Mouse (Mus musculus) embryonic stem cell, embryonic (primary cell): Measurements from ENCODE around the gene Ccs.

ENCODE experiments used
- CTCF ChIA-PET, 4 experiments: fragments of 300-600 bp in 2 of 4; fragments of 350-600 bp in 2 of 4; sonication (Branson Sonifier 250); formaldehyde crosslinking; loops; one replicate each; lab custom pipeline; 2022; ENCODE audit warnings: inconsistent platforms in 2 of 4; lab: Charles Lee
- POLR2A ChIA-PET, 4 experiments: fragments of 300-600 bp in 2 of 4; fragments of 350-600 bp in 2 of 4; sonication (Branson Sonifier 250); formaldehyde crosslinking; loops; one replicate each; lab custom pipeline; 2022; ENCODE audit warnings: antibody characterized with exemption in 4 of 4, inconsistent platforms in 1 of 4; lab: Charles Lee

The Ccs gene

GRCm38 (mm10) chr19:4812334-4812949 is 26.7 kb downstream of the Ccs start:
- ChIA-PET POLR2A (interaction anchor here (0.5 to 24.6 kb wide), 128 partner anchors 8 to 1034 kb away, joined by 3 to 1124 read pairs (median 5); partner anchors contain the start of genes Rbm4 (in 4 of the 4), Bbs1 (in 3 of the 4), Ccdc87 (in 3 of the 4) and Ccs (in 3 of the 4)), CTCF (interaction anchor here (0.5 to 3.1 kb wide), 72 partner anchors 10 to 676 kb away, joined by 3 to 73 read pairs (median 4); partner anchors contain the start of genes Ccdc87 (in 4 of the 4), Ccs (in 4 of the 4), Bbs1 (in 3 of the 4) and Rbm4b (in 2 of the 4))

- CTCF ChIA-PET = interaction anchor here (0.6 to 3.1 kb wide), 22 partner anchors 11 to 302 kb away, joined by 3 to 73 read pairs (median 5); partner anchors contain the start of genes Bbs1 (in 1 of the 4), Ccdc87 (in 1 of the 4), Ccs (in 1 of the 4) and Pcx (in 1 of the 4)
- POLR2A ChIA-PET = interaction anchor here (0.5 to 24.6 kb wide), 116 partner anchors 8 to 1034 kb away, joined by 3 to 1124 read pairs (median 5); partner anchors contain the start of genes Rbm4 (in 4 of the 4), Bbs1 (in 3 of the 4), Ccdc87 (in 3 of the 4) and Ccs (in 3 of the 4)
These were observed 27.3 kb downstream of the Ccs start for GRCm38 (mm10) chr19:4811909-4812242.

GRCm38 (mm10) chr19:4811063-4811908 is 27.8 kb downstream of the Ccs start, which contains the start of the genes Gm21992 and Rbm14:
TSS of gene Gm21992 (minus strand) at chr19:4811612.
TSS of gene Rbm14 (minus strand) at chr19:4811634.
- POLR2A ChIA-PET = interaction anchor here (0.5 to 24.6 kb wide), 119 partner anchors 9 to 1035 kb away, joined by 3 to 1124 read pairs (median 5); partner anchors contain the start of genes Rbm4 (in 4 of the 4), Bbs1 (in 3 of the 4), Ccdc87 (in 3 of the 4) and Ccs (in 3 of the 4)

GRCm38 (mm10) chr19:4810746-4811062 is 28.4 kb downstream of the Ccs start:
- POLR2A ChIA-PET = interaction anchor here (0.5 to 24.6 kb wide), 80 partner anchors 11 to 680 kb away, joined by 3 to 1124 read pairs (median 8); partner anchors contain the start of genes Rbm4 (in 4 of the 4), Ccdc87 (in 3 of the 4), Ccs (in 3 of the 4) and Actn3 (in 2 of the 4)
- CTCF ChIA-PET = interaction anchor here in 3 of 4 experiments (0.5 to 3.1 kb wide), 7 partner anchors 10 to 67 kb away, joined by 3 to 73 read pairs (median 5); no protein-coding TSS in a partner anchor

More at GRCm38 (mm10) chr19:4811063-4811908, 27.8 kb downstream of the Ccs start, which contains the start of the genes Gm21992 and Rbm14:
- CTCF ChIA-PET = interaction anchor here (0.6 to 3.1 kb wide), 19 partner anchors 10 to 301 kb away, joined by 3 to 73 read pairs (median 8); partner anchors contain the start of genes Bbs1 (in 1 of the 4), Ccdc87 (in 1 of the 4), Ccs (in 1 of the 4) and Pcx (in 1 of the 4)

GRCm38 (mm10) chr19:4810309-4810708 is 28.8 kb downstream of the Ccs start:
- CTCF ChIA-PET = interaction anchor here in 2 of 4 experiments (0.5 to 1.0 kb wide), 3 partner anchors 37 to 53 kb away, joined by 3 read pairs; no protein-coding TSS in a partner anchor
- POLR2A ChIA-PET = interaction anchor here (0.6 to 24.6 kb wide), 58 partner anchors 12 to 1033 kb away, joined by 3 to 1124 read pairs (median 4); partner anchors contain the start of genes Rbm4 (in 4 of the 4), Ccdc87 (in 3 of the 4), Ccs (in 3 of the 4) and Bbs1 (in 2 of the 4)

- ChIA-PET POLR2A (interaction anchor here (0.5 to 28.5 kb wide), 43 partner anchors 1 to 1282 kb away, joined by 3 to 1124 read pairs (median 5); partner anchors contain the start of genes Rbm4 (in 4 of the 4), Gm21992 (in 3 of the 4), Rbm14 (in 3 of the 4) and Ccdc87 (in 1 of the 4)), CTCF (interaction anchor here in 2 of 4 experiments (0.6 to 4.9 kb wide), 3 partner anchors 9 to 121 kb away, joined by 3 to 23 read pairs (median 4); partner anchors contain the start of genes Gm21992 (in 1 of the 2) and Rbm14 (in 1 of the 2))
These were observed 35.8 kb downstream of the Ccs start for GRCm38 (mm10) chr19:4803283-4803682.

- ChIA-PET CTCF (interaction anchor here in 2 of 4 experiments (0.6 to 4.9 kb wide), 3 partner anchors 9 to 121 kb away, joined by 3 to 23 read pairs (median 4); partner anchors contain the start of genes Gm21992 (in 1 of the 2) and Rbm14 (in 1 of the 2)), POLR2A (interaction anchor here (0.7 to 28.5 kb wide), 41 partner anchors 1 to 1282 kb away, joined by 3 to 1124 read pairs (median 5); partner anchors contain the start of genes Rbm4 (in 4 of the 4), Gm21992 (in 3 of the 4), Rbm14 (in 3 of the 4) and Ccdc87 (in 1 of the 4))
These were observed 36.4 kb downstream of the Ccs start for GRCm38 (mm10) chr19:4802691-4803091.

GRCm38 (mm10) chr19:4799083-4799482 is 40.0 kb downstream of the Ccs start:
- ChIA-PET POLR2A (interaction anchor here (0.9 to 28.5 kb wide), 13 partner anchors 3 to 289 kb away, joined by 3 to 1124 read pairs (median 3); partner anchors contain the start of genes Gm21992 (in 3 of the 4), Rbm14 (in 3 of the 4), Pcx (in 1 of the 4) and Rbm4 (in 1 of the 4)), CTCF (interaction anchor here in 2 of 4 experiments (0.6 to 4.9 kb wide), 2 partner anchors 13 to 14 kb away, joined by 3 to 23 read pairs; partner anchors contain the start of genes Gm21992 (in 1 of the 2) and Rbm14 (in 1 of the 2))

GRCm38 (mm10) chr19:4797846-4798245 is 41.3 kb downstream of the Ccs start:
- ChIA-PET POLR2A (interaction anchor here (0.6 to 28.5 kb wide), 13 partner anchors 4 to 606 kb away, joined by 3 to 1124 read pairs (median 5); partner anchors contain the start of genes Gm21992 (in 3 of the 4), Rbm14 (in 3 of the 4), Ppp1ca (in 1 of the 4) and Rbm4 (in 1 of the 4)), CTCF (interaction anchor here in 2 of 4 experiments (0.7 to 0.9 kb wide), 2 partner anchors 15 to 1471 kb away, joined by 3 read pairs; no protein-coding TSS in a partner anchor)

- CTCF ChIA-PET = no interaction called here
- POLR2A ChIA-PET = interaction anchor here in 3 of 4 experiments (1.4 to 28.5 kb wide), 10 partner anchors 6 to 228 kb away, joined by 3 to 1124 read pairs (median 70); partner anchors contain the start of genes Gm21992 (in 3 of the 3), Rbm14 (in 3 of the 3), Rbm4 (in 1 of the 3) and Slc29a2 (in 1 of the 3)
These were observed 43.2 kb downstream of the Ccs start for GRCm38 (mm10) chr19:4795929-4796328.

- POLR2A ChIA-PET = interaction anchor here (0.6 to 28.5 kb wide), 69 partner anchors 4 to 461 kb away, joined by 3 to 1124 read pairs (median 4); partner anchors contain the start of genes Rbm14 (in 4 of the 4), Dpp3 (in 3 of the 4), Gm21992 (in 3 of the 4) and Ccdc87 (in 2 of the 4)
- CTCF ChIA-PET = interaction anchor here in 2 of 4 experiments (0.6 to 1.5 kb wide), 4 partner anchors 19 to 256 kb away, joined by 3 to 17 read pairs (median 4); partner anchors contain the start of genes Gm21992 (in 1 of the 2), Rbm14 (in 1 of the 2) and Rin1 (in 1 of the 2)
These were observed 45.2 kb downstream of the Ccs start, which contains the start of gene Rbm4 for GRCm38 (mm10) chr19:4793831-4794422. TSS of gene Rbm4 (minus strand) at chr19:4793901.

- POLR2A ChIA-PET = interaction anchor here (0.6 to 28.5 kb wide), 64 partner anchors 3 to 761 kb away, joined by 3 to 1124 read pairs (median 5); partner anchors contain the start of genes Rbm14 (in 4 of the 4), Gm21992 (in 3 of the 4), Ccdc87 (in 2 of the 4) and Ccs (in 2 of the 4)
- CTCF ChIA-PET = interaction anchor here in 2 of 4 experiments (0.5 to 1.5 kb wide), 5 partner anchors 10 to 1176 kb away, joined by 3 to 17 read pairs (median 4); partner anchors contain the start of genes Gm21992 (in 1 of the 2) and Rbm14 (in 1 of the 2)
These were observed 45.8 kb downstream of the Ccs start for GRCm38 (mm10) chr19:4793281-4793830.

- CTCF ChIA-PET = interaction anchor here in 2 of 4 experiments (0.6 to 1.9 kb wide), 2 partner anchors 27 to 43 kb away, joined by 6 to 8 read pairs; no protein-coding TSS in a partner anchor
- POLR2A ChIA-PET = interaction anchor here in 3 of 4 experiments (0.6 to 28.5 kb wide), 14 partner anchors 8 to 259 kb away, joined by 3 to 1124 read pairs (median 22); partner anchors contain the start of genes Gm21992 (in 2 of the 3), Rbm14 (in 2 of the 3), Rbm4 (in 2 of the 3) and Rbm4b (in 2 of the 3)
These were observed 52.8 kb downstream of the Ccs start for GRCm38 (mm10) chr19:4786313-4786712.

GRCm38 (mm10) chr19:4785206-4785605 is 53.9 kb downstream of the Ccs start:
- POLR2A ChIA-PET = interaction anchor here (0.6 to 28.5 kb wide), 22 partner anchors 9 to 69 kb away, joined by 3 to 1124 read pairs (median 4); partner anchors contain the start of genes Rbm4 (in 4 of the 4), Gm21992 (in 3 of the 4), Rbm14 (in 3 of the 4) and Rbm4b (in 2 of the 4)

More at GRCm38 (mm10) chr19:4785206-4785605, 53.9 kb downstream of the Ccs start:
- CTCF ChIA-PET = interaction anchor here in 1 of 4 experiments (1.0 kb wide), 1 partner anchor 28 kb away, joined by 4 read pairs; no protein-coding TSS in a partner anchor
